Mouse (Mus musculus) cortical plate, adult 2 months (tissue): ENCODE results near the gene Ncbp3.

Experiments
- CTCF ChIP-seq: fragments of 200-500 bp; IDR thresholded peaks from 2 replicates; pipeline ENCODE4 v1.5.1; 2011; ENCODE audit warnings: mild to moderate bottlenecking, control low read depth, low read length; ENCODE audit not compliant: insufficient read depth; ENCODE audit errors: extremely low read depth
- POLR2A ChIP-seq: fragments of 200-500 bp; IDR thresholded peaks from 2 replicates; pipeline ENCODE4 v1.6.1; 2011; ENCODE audit warnings: mild to moderate bottlenecking, low read length, control low read depth; ENCODE audit not compliant: insufficient read depth; ENCODE audit errors: extremely low read depth

DNA sequence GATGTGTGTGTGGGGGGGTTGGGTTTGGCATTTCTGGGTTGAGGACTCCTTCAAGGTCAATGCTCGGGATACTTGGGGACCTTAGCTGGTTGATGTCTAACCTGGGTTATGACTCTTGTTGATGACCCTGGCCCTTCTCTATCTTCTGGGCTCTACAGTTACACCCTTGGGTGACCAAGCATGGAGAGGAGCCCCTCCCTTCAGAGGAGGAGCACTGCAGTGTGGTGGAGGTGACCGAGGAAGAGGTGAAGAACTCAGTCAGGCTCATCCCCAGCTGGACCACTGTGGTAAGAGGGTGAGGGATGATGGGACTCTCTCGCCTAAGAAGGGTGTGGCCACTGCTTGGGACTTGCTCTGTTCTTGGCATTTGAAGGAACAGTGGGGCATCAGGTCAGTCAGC, 9.9 kb upstream of the Ncbp3 start:
- no peak for TF ChIP-seq CTCF
- no peak for TF ChIP-seq POLR2A
